Mouse (Mus musculus): Measurements from ENCODE around the gene Lrrc75b. TPM values are rescaled to one million over a fixed set of nuclear protein-coding genes. Genes with fewer than 3 reads are reported as not detected.
A peak's percentile ranks its signal among the peaks of the same experiment; 100 is the strongest.
"Not testable (repeated sequence)": the region's sequence is repeated elsewhere in the genome, so short reads cannot be mapped to it uniquely, and the experiment has no call there.

The Lrrc75b gene
- total RNA-seq, 2 experiments from 2014 or later: 12.9 to 15.2 TPM

DNA sequence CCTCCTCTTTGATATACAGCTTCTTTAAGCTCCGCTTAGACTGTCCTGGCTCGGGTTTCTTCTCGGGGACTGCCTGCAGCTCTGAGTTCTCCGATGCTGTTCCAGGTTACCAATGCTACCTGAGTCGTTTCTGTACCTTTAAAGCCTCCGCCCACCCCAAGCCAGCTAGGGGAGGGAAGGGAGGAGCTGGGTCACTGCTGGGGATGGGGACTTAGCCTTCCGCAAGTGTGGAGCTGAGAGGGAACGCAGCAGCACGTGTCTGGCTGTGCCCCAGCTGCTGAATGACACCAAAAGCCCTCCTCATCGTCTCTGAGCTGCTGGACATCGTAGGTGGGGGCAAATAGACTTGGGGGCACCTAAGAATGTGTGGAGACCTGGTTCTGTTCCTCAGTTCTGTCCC, 8.3 kb upstream of the Lrrc75b start:
- DNase-seq (ENCODE audit: low spot score in 2 of 2): no peak

DNA sequence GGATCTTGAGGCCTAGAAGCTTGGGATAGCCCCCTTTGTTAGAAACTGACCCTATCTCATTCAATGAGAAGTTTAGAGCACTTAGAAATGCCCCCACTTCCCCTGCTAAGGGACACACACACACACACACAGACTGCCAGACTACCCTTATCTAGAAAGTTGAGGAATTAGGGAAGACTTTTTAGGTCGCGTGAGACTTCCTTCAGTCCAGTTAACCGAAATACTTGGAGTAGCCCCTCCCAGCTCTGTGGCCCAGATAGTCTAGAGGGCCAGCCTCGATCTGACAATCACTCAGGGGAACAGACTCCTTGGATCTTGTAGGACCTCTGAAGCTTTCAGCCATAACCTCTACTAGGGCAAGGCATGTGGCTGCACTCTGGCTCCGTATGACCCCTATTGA, 7.9 kb upstream of the Lrrc75b start:
- DNase-seq (ENCODE audit: low spot score in 2 of 2): no peak

DNA sequence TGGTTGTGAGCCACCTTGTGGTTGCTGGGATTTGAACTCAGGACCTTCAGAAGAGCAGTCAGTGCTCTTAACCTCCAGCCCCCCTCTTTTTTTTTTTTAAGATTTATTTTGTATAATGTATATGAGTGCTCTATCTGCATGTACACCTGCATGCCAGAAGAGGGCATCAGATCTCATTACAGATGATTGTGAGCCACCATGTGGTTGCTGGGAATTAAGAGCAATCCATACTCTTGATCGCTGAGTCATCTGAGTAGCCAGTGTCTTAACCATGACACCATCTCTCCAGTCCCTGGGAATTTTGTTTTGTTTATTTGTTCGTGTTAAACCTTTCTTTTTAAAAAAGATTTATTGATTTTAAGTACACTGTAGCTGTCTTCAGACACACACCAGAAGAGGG, 6.6 kb upstream of the Lrrc75b start:
- DNase-seq (ENCODE audit: low spot score in 2 of 2): not testable (repeated sequence)

DNA sequence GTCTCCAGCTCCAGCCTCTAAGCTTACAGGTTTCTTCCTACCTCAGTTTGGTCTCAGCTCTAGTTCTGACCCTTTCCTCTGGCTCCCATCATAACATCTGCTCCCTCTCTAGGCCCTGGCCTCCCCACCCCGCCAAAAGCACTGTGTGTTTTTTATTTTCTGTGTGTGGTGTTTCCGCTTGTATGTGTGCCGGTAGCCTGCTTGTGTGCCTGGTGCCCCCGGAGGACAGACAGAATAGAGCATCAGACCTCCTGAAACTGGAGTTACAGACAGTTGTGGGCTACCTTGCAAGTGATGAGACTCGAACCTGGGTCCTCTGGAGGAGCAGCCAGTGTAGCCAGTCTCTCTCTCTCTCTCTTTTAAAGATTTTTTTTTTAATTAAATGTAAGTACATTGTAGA, 6.2 kb upstream of the Lrrc75b start:
- no peak for DNase-seq (ENCODE audit: low spot score in 2 of 2)

DNA sequence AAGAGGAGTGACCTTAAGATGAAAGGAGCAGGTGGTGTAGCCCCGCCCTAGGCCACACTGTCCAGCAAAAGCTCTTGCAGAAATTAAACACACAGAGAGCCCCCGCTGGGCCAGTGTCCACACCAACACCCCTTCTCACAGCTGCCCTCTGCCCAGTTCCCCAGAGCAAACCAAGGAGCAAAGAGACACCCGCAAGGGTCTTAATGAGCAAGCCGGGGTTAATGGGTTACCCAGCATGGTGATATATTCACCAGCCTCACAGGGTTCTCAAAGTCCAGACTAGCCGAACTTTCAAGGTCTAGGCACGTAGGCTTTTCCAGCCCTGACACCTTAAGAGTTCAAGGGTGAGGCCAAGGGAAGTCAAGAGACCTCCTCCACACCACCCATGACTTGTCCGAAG, 5.8 kb upstream of the Lrrc75b start:
- DNase-seq (ENCODE audit: low spot score in 2 of 2): no peak

DNA sequence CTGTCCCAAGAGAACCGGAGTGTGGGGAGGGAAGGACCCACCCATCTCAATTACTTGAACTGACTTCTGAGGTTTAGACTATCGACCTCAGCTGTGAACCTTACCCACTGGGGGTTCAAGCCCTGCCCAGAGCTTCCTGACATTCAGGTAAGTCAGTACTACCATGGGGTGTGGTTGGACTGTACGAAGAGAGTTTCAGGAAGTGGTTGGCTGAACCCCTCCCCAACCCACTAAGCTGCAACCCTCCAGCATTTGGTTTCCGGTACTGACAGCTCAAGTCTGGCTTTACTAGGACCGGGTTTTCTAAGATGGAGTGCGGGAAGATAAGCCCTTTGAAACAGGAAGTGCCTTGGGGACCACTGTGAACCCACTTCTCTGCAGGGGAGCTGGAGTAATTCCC, 5.3 kb upstream of the Lrrc75b start:
- DNase-seq (ENCODE audit: low spot score in 2 of 2): no peak

DNA sequence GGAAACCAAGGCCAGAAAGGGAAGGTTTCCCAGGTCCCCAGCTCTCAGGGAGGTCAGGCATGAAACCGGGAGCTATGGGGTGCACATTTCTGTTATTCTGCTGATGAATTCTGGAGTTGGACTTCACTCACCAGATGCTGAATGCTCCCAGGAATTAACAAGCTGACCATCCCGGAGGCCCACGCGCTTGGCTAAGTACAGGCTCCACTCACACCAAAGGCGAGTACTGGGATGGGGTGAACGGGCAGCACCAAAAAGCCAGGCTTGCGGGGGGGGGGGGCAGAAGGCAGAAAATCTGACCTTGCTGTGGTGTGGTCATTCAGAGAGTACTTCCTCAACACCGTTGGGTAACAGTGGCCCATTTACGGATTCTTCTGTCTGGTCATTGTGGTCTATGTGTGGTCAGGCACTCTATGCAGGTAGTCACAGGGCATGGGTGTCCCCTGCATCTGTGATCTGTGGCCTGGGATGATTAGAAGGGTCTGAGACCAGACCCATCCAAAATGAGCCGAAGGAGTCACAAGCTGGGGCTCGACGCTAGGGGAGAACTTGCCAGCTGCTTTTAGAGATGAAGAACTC, 4.6 kb upstream of the Lrrc75b start:
- no peak for DNase-seq (ENCODE audit: low spot score in 2 of 2)

DNA sequence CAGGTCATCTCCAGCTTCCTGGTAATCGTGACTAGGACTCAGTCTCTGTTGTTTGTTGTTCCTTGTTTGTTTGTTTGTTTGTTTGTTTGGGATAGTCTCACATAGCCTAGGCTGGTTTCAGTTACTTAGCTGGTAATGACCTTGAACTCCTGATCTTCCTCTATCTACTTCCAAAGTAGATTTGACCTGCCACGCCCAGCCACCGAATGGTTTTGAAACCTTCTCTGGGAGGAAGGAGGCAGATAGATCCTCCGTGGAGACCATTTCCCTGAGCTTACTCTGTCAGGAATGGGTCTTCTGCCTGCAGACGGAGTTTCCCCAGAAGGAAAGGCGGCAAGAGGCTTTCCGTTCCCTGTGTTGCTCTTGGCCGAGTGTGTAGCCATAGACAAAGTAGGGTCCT, 2.5 kb upstream of the Lrrc75b start:
- no peak for DNase-seq (ENCODE audit: low spot score in 2 of 2)

DNA sequence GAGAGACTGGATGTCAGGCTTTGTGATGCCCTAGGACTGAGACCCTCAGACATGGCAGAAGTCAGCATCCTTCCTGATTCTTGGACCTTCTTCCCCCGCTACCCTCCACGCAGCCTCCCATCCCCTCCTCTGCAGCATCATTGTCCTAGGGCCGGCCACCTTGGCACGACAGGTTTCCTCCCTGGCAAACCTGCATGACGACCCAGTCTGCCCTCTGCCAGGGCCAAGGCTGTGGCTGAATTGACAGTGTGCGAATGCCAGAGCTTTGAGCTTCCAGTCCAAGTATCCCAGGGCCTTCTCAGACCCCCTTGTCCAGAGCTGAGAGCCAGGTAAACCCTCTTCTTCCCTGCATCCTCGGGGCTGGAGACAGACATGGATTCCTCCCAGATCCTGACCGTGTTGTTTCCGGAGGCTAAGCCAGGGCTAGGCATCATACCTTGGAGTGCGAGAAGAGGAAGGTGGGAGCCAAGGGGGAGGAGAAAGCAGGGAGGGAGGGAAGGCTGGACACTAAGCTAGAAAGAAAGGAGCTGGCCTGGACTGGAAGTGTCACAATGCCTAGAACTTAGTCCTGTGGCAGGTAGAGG, 1.0 kb upstream of the Lrrc75b start, which contains the start of gene Ggt1:
Gene Ggt1 (plus strand): TSS at position 534 of the 584 bp plus-strand sequence.
- DNase-seq (ENCODE audit: low spot score in 2 of 2): no peak

DNA sequence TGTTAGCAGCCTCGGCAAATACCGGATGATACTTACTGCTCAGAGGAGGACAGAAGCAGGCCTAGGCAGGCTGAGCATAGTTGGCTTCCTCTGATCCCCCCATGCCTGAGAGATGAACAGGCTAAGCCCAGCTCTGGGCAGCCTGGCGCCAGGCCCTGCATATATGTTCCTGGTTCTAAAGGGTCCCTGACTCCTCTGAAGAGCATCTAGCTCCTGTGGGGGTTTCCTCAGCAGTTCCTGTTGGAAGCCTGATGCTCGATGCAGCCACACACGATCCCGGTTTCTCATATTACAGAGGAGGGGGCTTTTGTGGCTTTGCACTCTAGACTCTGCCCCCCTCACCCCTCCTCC, 394 bp upstream of the Lrrc75b start:
- no peak for DNase-seq (ENCODE audit: low spot score in 2 of 2)

DNA sequence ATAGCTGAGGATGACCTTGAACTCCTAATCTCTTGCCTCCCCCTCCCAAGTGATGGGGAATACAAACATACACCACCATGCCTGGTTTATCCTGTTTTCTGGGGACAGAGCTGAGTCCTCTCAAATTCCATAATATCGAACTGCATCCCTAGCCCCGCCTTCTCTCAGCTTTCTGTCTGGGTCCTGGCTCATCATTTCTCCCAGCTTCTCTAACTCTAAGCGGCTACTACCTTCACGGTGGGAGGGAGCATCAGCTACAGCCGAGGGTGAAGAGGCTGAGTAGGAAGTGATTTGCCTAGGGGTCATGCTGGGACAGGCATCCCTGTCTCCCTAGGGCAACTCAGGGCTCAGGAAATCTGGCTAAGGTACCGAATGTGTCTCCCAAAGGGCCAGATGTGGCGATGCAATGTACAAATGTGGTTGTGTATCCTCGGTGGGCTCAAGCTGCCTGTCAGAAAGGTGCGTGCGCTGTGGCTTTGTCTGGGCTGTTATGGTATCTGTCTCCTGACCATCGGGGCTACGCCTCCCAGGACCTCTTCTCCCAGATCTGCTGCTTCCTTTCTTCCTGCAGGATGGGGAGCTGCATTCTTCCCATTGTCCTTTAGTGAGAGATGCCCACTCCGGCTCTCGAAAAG, 972 bp downstream of the Lrrc75b start:
- no peak for DNase-seq (ENCODE audit: low spot score in 2 of 2)

DNA sequence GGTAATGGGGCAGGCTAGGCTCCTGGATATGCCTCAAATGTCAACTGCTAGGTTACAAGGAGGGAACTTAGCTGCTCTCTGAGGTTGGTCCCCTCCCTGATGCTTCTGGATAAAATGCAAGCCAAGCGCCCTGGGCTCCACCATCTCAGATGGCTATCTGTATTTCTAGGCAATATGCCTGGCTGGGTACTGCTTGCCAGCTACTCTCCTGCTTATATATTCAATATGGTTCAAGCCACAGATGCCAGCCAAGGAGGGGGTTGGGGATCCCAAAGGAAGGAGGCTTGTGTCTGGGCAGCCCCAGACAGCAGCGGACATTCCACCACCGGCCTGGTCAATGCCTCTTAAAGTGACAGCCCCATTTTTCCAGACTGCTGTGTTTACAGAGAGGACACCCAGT, 1.6 kb downstream of the Lrrc75b start:
- DNase-seq (ENCODE audit: low spot score in 2 of 2): peak; percentile 33 to 47

DNA sequence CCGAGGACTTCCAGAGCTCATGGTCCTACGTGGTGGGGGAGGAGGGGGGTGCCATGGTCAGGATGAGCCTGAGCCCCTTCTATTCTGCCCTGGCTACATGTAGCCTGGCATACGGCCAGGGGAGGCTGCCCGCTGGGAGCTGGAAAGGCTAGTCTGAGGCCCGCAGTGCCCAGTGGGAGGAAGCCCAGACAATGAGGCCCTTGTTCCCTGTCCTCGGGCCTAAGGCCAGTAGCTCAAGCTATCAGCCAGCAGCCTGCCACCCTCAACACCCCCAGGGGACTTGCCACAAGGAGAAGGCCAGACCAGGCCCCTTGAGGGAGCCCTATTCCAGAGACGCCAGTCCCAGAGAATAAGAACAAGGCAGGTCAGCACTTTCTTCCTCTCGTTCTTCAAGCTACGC, 4.1 kb downstream of the Lrrc75b start:
- peak; percentile 73 to 87 for DNase-seq (ENCODE audit: low spot score in 2 of 2)

DNA sequence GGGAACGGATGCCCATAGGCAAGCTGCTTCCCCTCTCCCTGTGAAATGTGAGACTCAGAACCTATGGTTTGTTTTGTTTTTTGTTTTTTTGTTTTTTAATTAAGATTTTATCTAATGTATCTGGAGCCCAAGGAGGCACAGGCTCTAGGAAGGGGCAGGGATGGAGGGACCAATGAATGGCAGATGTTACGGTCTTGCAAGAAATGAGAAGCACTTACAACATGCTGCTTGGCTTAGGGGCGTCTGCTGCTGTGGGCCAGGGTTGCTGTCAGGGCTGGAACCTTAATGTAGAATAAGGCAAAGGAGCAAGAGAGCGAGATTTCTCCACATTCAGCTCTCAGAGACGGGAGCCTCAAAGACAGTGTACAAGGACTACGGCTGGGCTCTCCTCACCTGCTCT, 4.6 kb downstream of the Lrrc75b start:
- DNase-seq (ENCODE audit: low spot score in 2 of 2): no peak

DNA sequence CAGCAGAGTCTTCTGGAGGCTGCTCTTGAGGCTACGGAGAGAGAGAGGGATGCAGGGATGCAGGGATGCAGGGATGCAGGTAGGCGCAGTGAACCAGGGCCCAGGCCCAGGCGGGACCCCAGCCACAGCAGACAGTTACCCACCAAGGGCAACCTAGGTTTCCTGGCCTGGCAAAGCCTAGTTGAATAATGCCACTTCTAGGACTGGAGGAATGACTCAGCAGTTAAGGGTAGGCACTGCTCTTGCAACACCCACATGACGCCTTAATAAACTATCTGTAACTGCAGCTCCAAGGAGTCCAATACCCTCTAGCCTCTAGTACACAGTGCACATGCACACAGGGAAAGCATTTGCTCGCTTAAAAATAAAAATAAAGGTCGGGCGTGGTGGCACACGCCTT, 6.0 kb downstream of the Lrrc75b start:
- DNase-seq (ENCODE audit: low spot score in 2 of 2): no peak

DNA sequence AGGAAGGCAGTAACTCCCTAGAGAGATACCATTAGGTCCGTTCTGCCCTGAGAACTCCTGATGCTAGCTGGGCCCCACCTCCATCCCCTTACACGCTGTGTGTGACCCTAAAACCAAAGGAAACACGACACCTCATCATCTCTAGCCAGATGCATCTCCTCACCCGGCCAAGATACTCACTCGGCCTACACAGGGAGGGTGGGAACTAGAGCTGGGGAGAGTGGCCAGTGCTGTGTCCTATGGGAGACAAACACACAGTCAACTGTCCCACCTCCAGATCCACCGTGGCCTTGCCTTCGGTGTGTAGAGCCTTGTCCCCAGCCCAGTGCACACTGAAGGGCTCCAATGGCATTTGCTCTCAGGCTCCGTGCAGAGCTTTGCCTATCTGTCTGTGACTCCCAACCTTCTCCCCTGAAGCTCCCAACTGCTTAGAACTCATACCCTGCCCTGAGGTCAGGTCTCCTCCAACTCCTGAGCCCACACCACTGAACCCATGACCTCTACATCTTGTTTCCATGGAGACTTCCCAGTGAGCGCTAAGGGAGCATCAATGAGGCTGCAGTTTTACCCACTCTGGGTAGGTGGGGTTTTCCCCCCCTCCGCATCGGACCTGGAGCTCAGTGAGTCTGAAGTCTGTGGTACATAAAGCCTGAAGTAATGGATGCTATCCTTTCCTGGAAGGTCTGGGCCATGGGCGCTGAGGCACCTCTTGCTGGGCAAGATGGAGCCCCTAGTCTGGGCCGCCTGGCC, 7.3 kb downstream of the Lrrc75b start:
- DNase-seq (ENCODE audit: low spot score in 2 of 2): no peak

DNA sequence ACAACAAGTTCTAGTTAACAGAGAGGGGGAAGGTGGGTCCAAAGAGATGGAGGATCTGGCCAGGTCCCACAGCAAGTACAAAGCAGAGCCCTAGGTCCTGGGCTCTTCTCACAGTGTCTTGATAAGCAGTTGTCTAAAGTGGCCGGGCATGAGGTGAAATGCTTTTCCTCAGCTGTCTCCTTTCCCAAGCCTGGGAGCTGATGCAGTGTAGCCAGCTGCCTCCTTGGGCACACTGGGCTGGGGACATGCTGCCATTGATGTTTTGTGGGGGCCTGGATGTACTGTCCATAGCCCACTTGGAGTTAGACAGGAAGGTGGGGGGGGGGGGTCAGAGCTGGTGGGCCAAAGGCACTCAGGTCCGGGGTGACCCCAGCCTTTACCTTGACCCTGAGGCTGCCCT, 8.0 kb downstream of the Lrrc75b start:
- DNase-seq (ENCODE audit: low spot score in 2 of 2): no peak

DNA sequence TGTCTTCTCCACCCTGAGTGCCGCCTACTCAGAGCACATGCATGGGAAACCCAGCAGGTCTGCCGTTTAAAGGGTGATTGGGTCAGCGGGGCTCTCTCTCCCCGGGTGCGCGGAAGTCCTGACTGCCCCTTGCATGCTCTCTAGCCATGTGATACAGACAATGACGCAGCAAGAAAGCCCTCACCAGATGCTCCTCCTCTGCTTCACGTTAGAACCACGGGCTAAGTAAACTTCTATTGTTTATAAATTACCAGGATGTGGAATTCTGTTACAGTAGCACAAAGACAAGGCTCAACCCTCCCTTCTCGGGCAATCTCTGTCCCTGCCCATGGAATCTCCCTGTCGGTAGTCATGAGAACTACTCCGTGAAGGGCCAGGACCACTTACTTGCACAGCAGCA, 9.0 kb downstream of the Lrrc75b start:
- DNase-seq (ENCODE audit: low spot score in 2 of 2): no peak

DNA sequence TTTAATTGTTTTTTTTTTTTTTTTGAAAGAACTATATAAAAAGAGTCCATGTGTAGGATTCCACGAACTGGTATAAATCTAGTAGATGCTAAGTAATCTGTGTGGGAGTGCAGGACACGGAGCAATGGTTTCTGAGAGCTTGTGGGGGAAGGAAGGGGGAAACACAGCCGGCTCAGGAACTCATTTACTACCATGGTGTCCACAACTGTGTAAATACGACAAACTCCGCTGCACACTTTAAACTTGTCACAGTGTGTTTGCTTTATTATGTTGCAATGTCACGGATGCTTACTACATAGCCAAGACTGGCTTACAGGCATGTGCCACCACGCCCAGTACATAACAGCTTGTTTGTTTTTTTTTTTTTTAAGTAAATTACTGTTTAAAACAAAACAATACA, 10.2 kb downstream of the Lrrc75b start:
- DNase-seq (ENCODE audit: low spot score in 2 of 2): no peak

DNA sequence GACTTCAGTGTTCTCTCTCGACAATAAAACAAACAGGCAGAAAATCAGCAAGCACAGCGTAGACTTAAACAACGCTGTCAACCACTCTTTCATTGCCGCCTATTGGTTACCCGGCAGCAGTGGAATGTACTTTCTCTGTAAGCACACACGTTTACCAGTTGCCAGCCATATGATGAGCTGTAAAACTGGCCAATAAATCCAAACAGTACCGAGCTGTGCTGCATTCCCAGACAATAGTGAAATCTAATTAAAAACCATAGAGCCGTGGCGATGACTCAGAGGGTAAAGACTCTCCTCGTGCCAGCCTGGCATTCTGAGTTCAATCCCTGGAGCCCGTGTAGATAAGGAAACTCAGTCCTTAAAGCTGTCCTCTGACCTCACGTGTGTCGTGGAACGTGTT, 11.6 kb downstream of the Lrrc75b start:
- no peak for DNase-seq (ENCODE audit: low spot score in 2 of 2)

DNA sequence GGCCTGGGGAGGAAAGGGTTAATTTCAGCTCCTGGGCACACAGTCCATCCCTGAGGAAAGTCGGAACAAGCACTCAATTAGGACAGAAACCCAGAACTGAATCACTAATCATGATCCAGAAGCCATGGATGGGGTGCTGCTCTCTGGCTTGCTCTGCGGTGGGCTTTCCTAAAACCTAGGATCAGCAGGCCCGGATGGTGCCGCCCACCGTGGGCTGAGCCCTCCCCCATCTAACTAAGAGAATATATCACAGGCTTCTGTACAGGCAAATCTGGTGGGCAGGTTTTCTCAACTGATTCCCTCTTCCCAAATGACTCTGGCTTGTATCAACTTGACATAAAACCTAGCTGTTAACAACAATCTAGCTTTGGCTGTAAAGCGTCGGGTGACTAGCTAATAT, 12.2 kb downstream of the Lrrc75b start:
- DNase-seq (ENCODE audit: low spot score in 2 of 2): no peak

DNA sequence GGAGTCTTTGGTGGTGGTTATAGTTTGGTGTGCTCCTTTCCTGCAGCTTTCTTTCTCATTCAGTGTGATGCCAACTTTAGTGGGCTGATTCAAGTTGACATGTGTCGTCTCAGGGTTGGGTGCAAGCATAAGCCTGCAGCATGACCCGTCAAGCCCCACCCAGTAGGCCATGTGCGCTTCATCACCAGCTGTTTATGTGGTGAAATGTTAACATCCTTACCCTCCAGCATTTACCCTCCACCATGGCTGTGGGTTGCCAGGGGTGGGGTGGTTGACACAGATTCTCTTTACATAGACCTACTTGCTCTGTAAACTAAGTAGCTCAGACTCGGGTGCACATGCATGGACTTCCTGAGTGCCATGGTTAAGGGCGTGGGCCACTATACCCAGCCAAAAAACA, 24.0 kb downstream of the Lrrc75b start:
- no peak for DNase-seq (ENCODE audit: low spot score in 2 of 2)

All from layer of hippocampus, postnatal 14 days (tissue).